Mouse (Mus musculus): ENCODE data around the gene Slc25a38.

Gene Slc25a38

GRCm38 (mm10) chr9:120110211-120111018, at the start of gene Slc25a38:
TSS of gene Slc25a38 (plus strand) at chr9:120110374.
- DNase-seq (ENCODE audit: low spot score): peak; percentile 92

- no peak for DNase-seq (ENCODE audit: low spot score)
Observed at GRCm38 (mm10) chr9:120064317-120064716, 45.9 kb upstream of the Slc25a38 start.

- DNase-seq (ENCODE audit: low spot score): no peak
Observed at GRCm38 (mm10) chr9:120067609-120068008, 42.6 kb upstream of the Slc25a38 start.

GRCm38 (mm10) chr9:120068047-120068446, 42.1 kb upstream of the Slc25a38 start:
- no peak for DNase-seq (ENCODE audit: low spot score)

GRCm38 (mm10) chr9:120069779-120070178, 40.4 kb upstream of the Slc25a38 start, which contains the start of gene Cx3cr1:
TSS of gene Cx3cr1 (minus strand) at chr9:120069879.
- DNase-seq (ENCODE audit: low spot score): no peak

- DNase-seq (ENCODE audit: low spot score): no peak
Observed at GRCm38 (mm10) chr9:120071251-120071650, 38.9 kb upstream of the Slc25a38 start.

GRCm38 (mm10) chr9:120073169-120073568, 37.0 kb upstream of the Slc25a38 start:
- DNase-seq (ENCODE audit: low spot score): peak; percentile 45

GRCm38 (mm10) chr9:120074516-120074915, 35.7 kb upstream of the Slc25a38 start:
- no peak for DNase-seq (ENCODE audit: low spot score)

- no peak for DNase-seq (ENCODE audit: low spot score)
Observed at GRCm38 (mm10) chr9:120078241-120078640, 31.9 kb upstream of the Slc25a38 start.

GRCm38 (mm10) chr9:120079901-120080300, 30.3 kb upstream of the Slc25a38 start:
- DNase-seq (ENCODE audit: low spot score): no peak

GRCm38 (mm10) chr9:120080546-120081108, 29.5 kb upstream of the Slc25a38 start:
- no peak for DNase-seq (ENCODE audit: low spot score)

- no peak for DNase-seq (ENCODE audit: low spot score)
Observed at GRCm38 (mm10) chr9:120081247-120081646, 28.9 kb upstream of the Slc25a38 start.

- DNase-seq (ENCODE audit: low spot score): no peak
Observed at GRCm38 (mm10) chr9:120081967-120082366, 28.2 kb upstream of the Slc25a38 start.

GRCm38 (mm10) chr9:120082691-120083090, 27.5 kb upstream of the Slc25a38 start:
- DNase-seq (ENCODE audit: low spot score): no peak

- DNase-seq (ENCODE audit: low spot score): no peak
Observed at GRCm38 (mm10) chr9:120083158-120083894, 26.8 kb upstream of the Slc25a38 start.

- no peak for DNase-seq (ENCODE audit: low spot score)
Observed at GRCm38 (mm10) chr9:120084406-120084805, 25.8 kb upstream of the Slc25a38 start.

GRCm38 (mm10) chr9:120089125-120089524, 21.0 kb upstream of the Slc25a38 start:
- DNase-seq (ENCODE audit: low spot score): no peak

- DNase-seq (ENCODE audit: low spot score): no peak
Observed at GRCm38 (mm10) chr9:120091086-120091485, 19.1 kb upstream of the Slc25a38 start.

- DNase-seq (ENCODE audit: low spot score): no peak
Observed at GRCm38 (mm10) chr9:120091696-120092238, 18.4 kb upstream of the Slc25a38 start, which contains the start of gene Ccr8. TSS of gene Ccr8 (plus strand) at chr9:120092114.

GRCm38 (mm10) chr9:120093701-120094100, 16.5 kb upstream of the Slc25a38 start:
- DNase-seq (ENCODE audit: low spot score): no peak

- no peak for DNase-seq (ENCODE audit: low spot score)
Observed at GRCm38 (mm10) chr9:120095886-120096285, 14.3 kb upstream of the Slc25a38 start.

GRCm38 (mm10) chr9:120098682-120099081, 11.5 kb upstream of the Slc25a38 start:
- DNase-seq (ENCODE audit: low spot score): no peak

Data from spleen, adult 12 weeks (tissue).